Mouse (Mus musculus) heart, adult 18-20 months (tissue): ENCODE data around the gene Rab39. TPM values are rescaled to one million over a fixed set of nuclear protein-coding genes. Genes with fewer than 3 reads are reported as not detected.

Experiments
- total RNA-seq, 2 experiments: library from RNA; stranded (reverse); gene quantifications; 2 replicates each; pipeline ENCODE4 v1.2.3; 2021

Rab39 gene
- total RNA-seq, 2 experiments from 2014 or later = 0.23 to 0.25 TPM

Other genes starting within 250 kb of the Rab39 start
- gene Atm, start 169.5 kb downstream of the Rab39 start, total RNA-seq = 10 to 100 TPM in 1 of 2 experiments, 1 to 10 TPM in 1; 9.7 to 11.4 TPM
- 1 to 10 TPM; 5.1 to 5.3 TPM for gene Npat, start 169.2 kb downstream of the Rab39 start, total RNA-seq
- 100 to 1,000 TPM; 340 to 351 TPM for gene Acat1, start 95.8 kb downstream of the Rab39 start, total RNA-seq
- gene Cul5, start 36.2 kb downstream of the Rab39 start, total RNA-seq = 10 to 100 TPM; 48.4 to 48.6 TPM
- under 1 TPM in 1 of 2 experiments, not detected in 1; 0.15 TPM for gene Slc35f2, start 65.3 kb upstream of the Rab39 start, total RNA-seq
- gene Sln, start 143.9 kb upstream of the Rab39 start, total RNA-seq = 10 to 100 TPM; 81.9 to 86.0 TPM